Mouse (Mus musculus): ENCODE results near the gene Arid5b. TPM values are rescaled to one million over a fixed set of nuclear protein-coding genes. Genes with fewer than 3 reads are reported as not detected.

Gene Arid5b
- polyA plus RNA-seq, 1 experiment from 2014 or later = 42.9 TPM

DNA sequence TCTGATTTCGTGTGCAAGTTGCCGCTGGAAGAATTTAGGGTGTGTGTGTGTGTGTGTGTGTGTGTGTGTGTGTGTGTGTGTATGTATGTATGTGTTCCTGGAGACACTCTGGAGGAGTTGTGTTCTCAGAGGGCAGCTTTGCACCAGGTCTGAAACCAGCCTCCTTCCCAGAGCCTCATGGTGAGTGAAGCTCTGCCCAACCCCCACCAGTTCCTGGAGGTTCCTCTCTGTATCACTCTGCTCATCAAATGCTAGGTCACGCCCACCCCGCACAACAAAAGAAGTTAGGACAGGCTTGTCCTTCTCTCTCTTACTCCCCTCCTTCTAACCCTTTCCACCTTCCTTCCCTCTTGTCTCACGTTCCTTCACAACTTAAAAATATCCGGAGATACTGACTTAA, 234.6 kb downstream of the Arid5b start:
- H3K9me3 ChIP-seq (ENCODE audit: control insufficient read depth, low read length) = no peaks in the 10 kb centered on the region
- H3K36me3 ChIP-seq (ENCODE audit: control insufficient read depth, insufficient read depth, low read length) = peaks cover 4% of the 10 kb centered on the region
- H3K4me3 ChIP-seq (ENCODE audit: low read length) = no peak overlapping the region
- H3K9ac ChIP-seq (ENCODE audit: low read depth, low read length) = no peak overlapping the region
- no peaks in the 10 kb centered on the region for H3K4me1 ChIP-seq (ENCODE audit: control insufficient read depth, insufficient read depth, low read length)
- H3K27me3 ChIP-seq (ENCODE audit: control insufficient read depth, insufficient read depth, low read length) = no peaks in the 10 kb centered on the region
- ATAC-seq (ENCODE audit: low FRiP score, low TSS enrichment) = no peak
- no peak overlapping the region for H3K27ac ChIP-seq (ENCODE audit: low read depth, low read length)
- H3K4me2 ChIP-seq (replicated peaks; ENCODE audit: low read depth, low read length) = no peak overlapping the region
- WGBS = 35% methylated on average over 6 of the region's 6 CpGs

Data from kidney, embryonic 14.5 days (tissue).